Mouse (Mus musculus): ENCODE data around the gene Tmem151a. TPM values are rescaled to one million over a fixed set of nuclear protein-coding genes. Genes with fewer than 3 reads are reported as not detected.

Gene Tmem151a
- total and polyA plus RNA-seq, 3 experiments: not detected

GRCm38 (mm10) chr19:5073028-5073427, 12.3 kb downstream of the Tmem151a start:
- peaks cover 6% of the 10 kb centered on the region for H3K9me3 ChIP-seq (replicated peaks; ENCODE audit: low read length)
- no peak overlapping the region for H3K27ac ChIP-seq (ENCODE audit: insufficient read depth, low read depth)
- dilution Hi-C loops (cut with MboI; ENCODE audit: extremely low pct_ligation_motif_present, extremely low pct_unique_long_range_greater_than_20kb, low sequenced_read_pairs): no loop called here
- DNase-seq (ENCODE audit: extremely low read depth): peak; percentile 49
- H3K4me3 ChIP-seq (replicated peaks in 1 of 3; ENCODE audit: low read depth in 2 of 3, low read length in 2 of 3, poor library complexity in 1 of 3): peak overlapping the region; percentile 2 to 31 (median 4)
- H3K4me1 ChIP-seq (ENCODE audit: control insufficient read depth in 1 of 2, insufficient read depth in 2 of 2): peaks cover 8 to 23% of the 10 kb centered on the region in 2 experiments; a peak in 3 of 4 replicates
- no peaks in the 10 kb centered on the region for H3K36me3 ChIP-seq (replicated peaks in 1 of 2; ENCODE audit: control insufficient read depth in 1 of 2, insufficient read depth in 1 of 2, low read length in 1 of 2)
- H3K79me2 ChIP-seq (replicated peaks; ENCODE audit: control insufficient read depth, extremely low read depth, insufficient read depth, poor library complexity, severe bottlenecking): no peaks in the 10 kb centered on the region
- peak; percentile 58 for TF ChIP-seq RAD21 (IDR thresholded peaks at IDR 0.05; ENCODE audit: low read depth, low read length)
- TF ChIP-seq ZC3H11A (IDR thresholded peaks at IDR 0.05; ENCODE audit: low read depth, low read length): no peak
- TF ChIP-seq USF1 (IDR thresholded peaks at IDR 0.05; ENCODE audit: low read depth, low read length): no peak
- no peak for TF ChIP-seq ZMIZ1 (IDR thresholded peaks at IDR 0.05; ENCODE audit: low read depth, low read length)
- TF ChIP-seq ZNF384 (IDR thresholded peaks at IDR 0.05; ENCODE audit: low read depth, low read length): no peak
- no peak for TF ChIP-seq TCF12 (IDR thresholded peaks at IDR 0.05; ENCODE audit: low read depth, low read length)
- peak; percentile 68 for TF ChIP-seq NRF1 (IDR thresholded peaks at IDR 0.05; ENCODE audit: low read depth, low read length)
- no peak; the same call in 1 of the 2 replicates for TF ChIP-seq MAZ (IDR thresholded peaks at IDR 0.05; ENCODE audit: low read depth, low read length)
- TF ChIP-seq TBP (conservative IDR thresholded peaks at IDR 0.05; ENCODE audit: low read depth, low read length): no peak
- TF ChIP-seq ELF1 (IDR thresholded peaks at IDR 0.05; ENCODE audit: low read depth, low read length): 0 out of 2 replicates have a peak, but pooled peaks have one; percentile 30
- TF ChIP-seq MYC (IDR thresholded peaks at IDR 0.05; ENCODE audit: low read depth, low read length): no peak
- TF ChIP-seq SIN3A (IDR thresholded peaks at IDR 0.05; ENCODE audit: low read length): no peak
- no peak for TF ChIP-seq GABPA (IDR thresholded peaks at IDR 0.05; ENCODE audit: insufficient replicate concordance, low read depth, low read length)
- TF ChIP-seq MAX (IDR thresholded peaks at IDR 0.05; ENCODE audit: low read length): no peak
- no peak for TF ChIP-seq KAT2A (IDR thresholded peaks at IDR 0.05; ENCODE audit: insufficient replicate concordance, low read length)
- no peak for TF ChIP-seq UBTF (IDR thresholded peaks at IDR 0.05; ENCODE audit: low read depth, low read length)
- TF ChIP-seq SMC3 (IDR thresholded peaks at IDR 0.05; ENCODE audit: low read depth, low read length): peak; percentile 63
- peak in 1 of 2 experiments; percentile 76; a peak in 2 of 4 replicates for TF ChIP-seq CTCF (conservative IDR thresholded peaks at IDR 0.05 in 1 of 2, IDR thresholded peaks at IDR 0.05 in 1 of 2; ENCODE audit: low read depth in 2 of 2, low read length in 2 of 2)
- TF ChIP-seq USF2 (conservative IDR thresholded peaks at IDR 0.05; ENCODE audit: low read depth, low read length): no peak
- H3K9ac ChIP-seq (ENCODE audit: insufficient read depth, low read depth): no peak overlapping the region
- H3K4me2 ChIP-seq (ENCODE audit: insufficient read depth, low read depth, poor library complexity, severe bottlenecking): peak overlapping the region; percentile 65; the same call in 1 of the 2 replicates
- in situ Hi-C loops (cut with MboI; ENCODE audit: low pct_ligation_motif_present, low pct_unique_long_range_greater_than_20kb, low sequenced_read_pairs): no loop called here
- peaks cover 76% of the 10 kb centered on the region for H3K27me3 ChIP-seq (replicated peaks)

GRCm38 (mm10) chr19:5072389-5073019, 12.8 kb downstream of the Tmem151a start:
- no peak for DNase-seq (ENCODE audit: extremely low read depth)
- Histone ChIP-seq H3K79me2 (replicated peaks; ENCODE audit: control insufficient read depth, extremely low read depth, insufficient read depth, poor library complexity, severe bottlenecking) (no peaks in the 10 kb centered on the region), H3K9ac (ENCODE audit: insufficient read depth, low read depth) (no peak overlapping the region), H3K4me1 (ENCODE audit: control insufficient read depth in 1 of 2, insufficient read depth in 2 of 2) (peaks cover 8 to 23% of the 10 kb centered on the region in 2 experiments; a peak in 3 of 4 replicates), H3K36me3 (replicated peaks in 1 of 2; ENCODE audit: control insufficient read depth in 1 of 2, insufficient read depth in 1 of 2, low read length in 1 of 2) (no peaks in the 10 kb centered on the region), H3K27me3 (replicated peaks) (peaks cover 79% of the 10 kb centered on the region), H3K4me2 (ENCODE audit: insufficient read depth, low read depth, poor library complexity, severe bottlenecking) (peak overlapping the region; percentile 27), H3K4me3 (replicated peaks in 1 of 3; ENCODE audit: low read depth in 2 of 3, low read length in 2 of 3, poor library complexity in 1 of 3) (peak overlapping the region; percentile 31 to 47 (median 37)), H3K9me3 (replicated peaks; ENCODE audit: low read length) (peaks cover 6% of the 10 kb centered on the region), H3K27ac (ENCODE audit: insufficient read depth, low read depth) (no peak overlapping the region)
- in situ Hi-C loops (cut with MboI; ENCODE audit: low pct_ligation_motif_present, low pct_unique_long_range_greater_than_20kb, low sequenced_read_pairs): no loop called here
- no peak for TF ChIP-seq POLR2AphosphoS2 (IDR thresholded peaks at IDR 0.05; ENCODE audit: low read depth, low read length)
- TF ChIP-seq KAT2A (IDR thresholded peaks at IDR 0.05; ENCODE audit: insufficient replicate concordance, low read length): no peak
- no peak for TF ChIP-seq USF2 (conservative IDR thresholded peaks at IDR 0.05; ENCODE audit: low read depth, low read length)
- no peak for TF ChIP-seq POLR2A (IDR thresholded peaks at IDR 0.05; ENCODE audit: low read depth, low read length)
- no peak for TF ChIP-seq ETS1 (conservative IDR thresholded peaks at IDR 0.05; ENCODE audit: low read depth, low read length)
- dilution Hi-C loops (cut with MboI; ENCODE audit: extremely low pct_ligation_motif_present, extremely low pct_unique_long_range_greater_than_20kb, low sequenced_read_pairs): no loop called here
